Mouse (Mus musculus): ENCODE measurements around the gene Sprr2a1. TPM values are rescaled to one million over a fixed set of nuclear protein-coding genes. Genes with fewer than 3 reads are reported as not detected.

The Sprr2a1 gene
- total and polyA plus RNA-seq, 2 experiments from 2014 or later: not detected

Other genes starting within 250 kb of the Sprr2a1 start
- gene Pglyrp3, start 201.2 kb upstream of the Sprr2a1 start, total RNA-seq (2014; rRNA removed): not detected in 2 replicates
- gene Pglyrp3, start 201.2 kb upstream of the Sprr2a1 start, polyA plus RNA-seq (2015; fragmentation: Nextera tagmentation; extraction: Ambion mirVana): not detected in 2 replicates
- 1.8 and 2.0 TPM in 2 replicates for gene Lor, start 132.7 kb upstream of the Sprr2a1 start, total RNA-seq (2014; rRNA removed)
- gene Lor, start 132.7 kb upstream of the Sprr2a1 start, polyA plus RNA-seq (2015; fragmentation: Nextera tagmentation; extraction: Ambion mirVana): 10.4 and 14.7 TPM in 2 replicates
- 0.33 TPM in 1 of 2 replicates, not detected in the other for gene Prr9, start 91.9 kb upstream of the Sprr2a1 start, total RNA-seq (2014; rRNA removed)
- gene Prr9, start 91.9 kb upstream of the Sprr2a1 start, polyA plus RNA-seq (2015; fragmentation: Nextera tagmentation; extraction: Ambion mirVana): not detected in 2 replicates
- not detected in 2 replicates for gene Lelp1, start 73.1 kb upstream of the Sprr2a1 start, total RNA-seq (2014; rRNA removed)
- not detected in 2 replicates for gene Lelp1, start 73.1 kb upstream of the Sprr2a1 start, polyA plus RNA-seq (2015; fragmentation: Nextera tagmentation; extraction: Ambion mirVana)
- not detected in 2 replicates for gene Sprr2a2, start 121 bp downstream of the Sprr2a1 start, total RNA-seq (2014; rRNA removed)
- gene Sprr2a2, start 121 bp downstream of the Sprr2a1 start, polyA plus RNA-seq (2015; fragmentation: Nextera tagmentation; extraction: Ambion mirVana): not detected in 2 replicates
- gene Sprr2a3, start 69.6 kb downstream of the Sprr2a1 start, total RNA-seq (2014; rRNA removed): not detected in 2 replicates
- gene Sprr2a3, start 69.6 kb downstream of the Sprr2a1 start, polyA plus RNA-seq (2015; fragmentation: Nextera tagmentation; extraction: Ambion mirVana): not detected in 2 replicates
- not detected in 2 replicates for gene Sprr2b, start 100.8 kb downstream of the Sprr2a1 start, total RNA-seq (2014; rRNA removed)
- gene Sprr2b, start 100.8 kb downstream of the Sprr2a1 start, polyA plus RNA-seq (2015; fragmentation: Nextera tagmentation; extraction: Ambion mirVana): not detected in 2 replicates
- gene Sprr2d, start 123.3 kb downstream of the Sprr2a1 start, total RNA-seq (2014; rRNA removed): not detected in 2 replicates
- not detected in 2 replicates for gene Sprr2d, start 123.3 kb downstream of the Sprr2a1 start, polyA plus RNA-seq (2015; fragmentation: Nextera tagmentation; extraction: Ambion mirVana)
- gene Sprr2e, start 136.3 kb downstream of the Sprr2a1 start, total RNA-seq (2014; rRNA removed): not detected in 2 replicates
- not detected in 2 replicates for gene Sprr2e, start 136.3 kb downstream of the Sprr2a1 start, polyA plus RNA-seq (2015; fragmentation: Nextera tagmentation; extraction: Ambion mirVana)
- gene Sprr2f, start 149.4 kb downstream of the Sprr2a1 start, total RNA-seq (2014; rRNA removed): not detected in 2 replicates
- not detected in 2 replicates for gene Sprr2f, start 149.4 kb downstream of the Sprr2a1 start, polyA plus RNA-seq (2015; fragmentation: Nextera tagmentation; extraction: Ambion mirVana)
- gene Sprr2h, start 169.9 kb downstream of the Sprr2a1 start, total RNA-seq (2014; rRNA removed): not detected in 2 replicates
- gene Sprr2h, start 169.9 kb downstream of the Sprr2a1 start, polyA plus RNA-seq (2015; fragmentation: Nextera tagmentation; extraction: Ambion mirVana): not detected in 2 replicates
- not detected in 2 replicates for gene Sprr2i, start 192.2 kb downstream of the Sprr2a1 start, total RNA-seq (2014; rRNA removed)
- not detected in 2 replicates for gene Sprr2i, start 192.2 kb downstream of the Sprr2a1 start, polyA plus RNA-seq (2015; fragmentation: Nextera tagmentation; extraction: Ambion mirVana)
- gene Sprr2j-ps, start 202.3 kb downstream of the Sprr2a1 start, total RNA-seq (2014; rRNA removed): not detected in 2 replicates
- gene Sprr2j-ps, start 202.3 kb downstream of the Sprr2a1 start, polyA plus RNA-seq (2015; fragmentation: Nextera tagmentation; extraction: Ambion mirVana): not detected in 2 replicates
- 2.5 and 6.5 TPM in 2 replicates for gene Gm9774, start 213.6 kb downstream of the Sprr2a1 start, total RNA-seq (2014; rRNA removed)
- 9.2 and 12.0 TPM in 2 replicates for gene Gm9774, start 213.6 kb downstream of the Sprr2a1 start, polyA plus RNA-seq (2015; fragmentation: Nextera tagmentation; extraction: Ambion mirVana)
- gene Sprr2k, start 216.8 kb downstream of the Sprr2a1 start, total RNA-seq (2014; rRNA removed): not detected in 2 replicates
- not detected in 2 replicates for gene Sprr2k, start 216.8 kb downstream of the Sprr2a1 start, polyA plus RNA-seq (2015; fragmentation: Nextera tagmentation; extraction: Ambion mirVana)
- gene Sprr1b, start 223.0 kb downstream of the Sprr2a1 start, total RNA-seq (2014; rRNA removed): not detected in 2 replicates
- not detected in 2 replicates for gene Sprr1b, start 223.0 kb downstream of the Sprr2a1 start, polyA plus RNA-seq (2015; fragmentation: Nextera tagmentation; extraction: Ambion mirVana)
- not detected in 2 replicates for gene Sprr3, start 242.9 kb downstream of the Sprr2a1 start, total RNA-seq (2014; rRNA removed)
- not detected in 2 replicates for gene Sprr3, start 242.9 kb downstream of the Sprr2a1 start, polyA plus RNA-seq (2015; fragmentation: Nextera tagmentation; extraction: Ambion mirVana)